Mouse (Mus musculus): ENCODE measurements at regions not wholly inside any gene's neighbourhood (a gene's known extent, or its start where the extent isn't known, plus 50 kb on each side); places are given as distances from the start of the nearest gene placed in this dataset.

GRCm38 (mm10) chr7:116857141-116857540, 353.0 kb downstream of the Nucb2 start:
- DNase-seq (ENCODE audit: low spot score in 2 of 2): no peak

GRCm38 (mm10) chr7:116857744-116858143, 353.6 kb downstream of the Nucb2 start:
- no peak for DNase-seq (ENCODE audit: low spot score in 2 of 2)

GRCm38 (mm10) chr7:116882268-116882964, 378.2 kb downstream of the Nucb2 start:
- no peak for DNase-seq (ENCODE audit: low spot score in 2 of 2)

DNA sequence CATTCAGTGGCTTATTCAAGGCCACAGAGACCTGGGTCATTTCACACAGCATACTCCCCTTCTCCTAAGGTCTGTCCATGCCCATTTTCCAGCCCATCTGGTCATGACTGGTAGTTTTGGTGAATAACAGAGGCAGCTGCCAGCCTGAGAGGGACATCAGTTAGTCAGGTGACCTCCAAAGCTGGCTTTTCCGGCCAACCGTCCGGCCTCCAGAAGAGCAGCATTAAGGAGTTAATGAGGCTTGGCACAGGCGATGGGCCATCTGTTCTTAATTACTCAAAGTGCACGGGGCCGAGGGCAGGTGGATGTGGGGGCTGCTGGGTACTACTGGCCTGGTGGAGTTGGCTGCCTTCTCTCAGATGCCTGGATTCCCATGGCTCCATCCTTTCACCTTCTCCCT, 389.7 kb downstream of the Nucb2 start:
- no peak for DNase-seq (ENCODE audit: low spot score in 2 of 2)

DNA sequence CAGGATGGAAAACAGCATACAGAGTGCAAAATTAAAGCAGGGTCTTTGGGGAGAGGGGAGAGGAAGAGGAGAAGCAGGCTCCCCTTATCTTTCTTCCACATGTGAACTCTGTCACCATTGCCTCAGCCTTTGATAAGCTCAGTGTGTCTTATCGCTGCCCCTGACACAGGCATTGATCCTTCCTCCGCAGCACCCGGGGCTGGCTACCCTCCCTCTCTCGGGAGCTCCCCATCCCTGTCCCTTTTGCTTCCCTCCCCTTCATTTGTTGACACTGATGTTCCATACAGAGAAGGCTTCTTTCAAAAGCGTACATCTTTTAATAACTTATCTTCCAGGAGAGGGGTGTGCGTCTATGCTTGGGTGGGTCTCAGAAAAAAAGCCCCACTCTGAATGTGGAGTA, 411.6 kb downstream of the Nucb2 start:
- DNase-seq (ENCODE audit: low spot score in 2 of 2): no peak

- peak in 1 of 2 experiments; percentile 21 for DNase-seq (ENCODE audit: low spot score in 2 of 2)
These were observed 413.9 kb downstream of the Nucb2 start for GRCm38 (mm10) chr7:116917921-116918670.

GRCm38 (mm10) chr7:116946448-116946847, 434.3 kb upstream of the Xylt1 start:
- DNase-seq (ENCODE audit: low spot score in 2 of 2): no peak

GRCm38 (mm10) chr7:116959196-116959895, 421.4 kb upstream of the Xylt1 start:
- no peak for DNase-seq (ENCODE audit: low spot score in 2 of 2)

- DNase-seq (ENCODE audit: low spot score in 2 of 2): no peak
These were observed 416.9 kb upstream of the Xylt1 start for GRCm38 (mm10) chr7:116963839-116964238.

GRCm38 (mm10) chr7:116991351-116991750, 389.4 kb upstream of the Xylt1 start:
- no peak for DNase-seq (ENCODE audit: low spot score in 2 of 2)

DNA sequence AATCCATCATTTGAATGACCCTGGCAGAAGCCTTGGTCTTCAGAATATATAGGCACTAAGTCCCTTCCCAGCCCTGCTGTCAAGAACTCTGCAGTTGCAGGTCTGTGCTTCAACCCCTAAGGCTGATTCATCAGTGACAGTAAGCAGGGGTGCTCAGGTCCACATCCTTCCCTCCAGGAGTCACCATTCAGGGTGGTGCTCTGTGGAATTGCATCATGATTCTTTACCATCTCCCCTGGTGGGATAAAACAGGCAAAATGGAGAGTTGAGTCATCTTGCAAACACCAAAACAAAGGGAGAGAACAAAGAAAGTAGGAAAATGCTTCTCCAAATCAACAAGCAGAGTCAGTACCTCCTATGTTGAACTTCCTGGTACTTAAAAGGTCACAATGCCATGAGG, 388.6 kb upstream of the Xylt1 start:
- no peak for DNase-seq (ENCODE audit: low spot score in 2 of 2)

GRCm38 (mm10) chr7:116995770-116996169, 385.0 kb upstream of the Xylt1 start:
- DNase-seq (ENCODE audit: low spot score in 2 of 2): no peak

DNA sequence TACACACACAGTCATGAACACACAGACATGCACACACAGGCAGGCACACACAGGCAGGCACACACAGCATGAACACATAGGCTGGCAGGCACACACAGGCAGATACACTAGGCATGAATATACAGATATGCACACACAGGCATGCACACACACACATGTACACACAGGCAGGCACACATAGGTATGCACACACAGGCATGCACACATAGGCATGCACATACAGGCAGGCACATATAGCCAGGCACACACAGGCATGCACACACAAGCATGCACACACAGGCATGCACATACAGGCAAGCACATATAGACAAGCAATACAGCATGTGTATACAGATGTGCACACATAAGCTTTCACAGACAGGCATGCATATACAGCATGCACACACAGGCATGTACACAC, 377.6 kb upstream of the Xylt1 start:
- DNase-seq (ENCODE audit: low spot score in 2 of 2): no peak

DNA sequence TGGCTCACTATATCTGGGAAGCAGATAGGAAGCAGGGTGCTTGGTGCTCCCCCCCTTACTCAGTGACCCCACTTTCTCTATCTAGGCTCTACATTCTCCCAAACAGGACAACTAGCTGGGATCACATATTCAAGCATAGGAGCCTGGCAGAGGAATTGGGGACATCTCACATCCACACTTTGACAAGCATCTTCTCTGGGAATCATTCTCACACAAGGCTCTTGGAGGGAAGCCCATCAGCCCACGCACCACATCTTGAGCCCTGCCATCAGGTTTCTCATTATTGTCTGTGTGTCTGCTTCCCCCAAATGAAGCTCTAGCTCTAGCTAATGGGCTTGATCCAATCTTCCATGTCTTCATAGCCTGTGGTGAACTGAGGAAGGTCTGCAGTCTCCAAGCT, 362.4 kb upstream of the Xylt1 start:
- DNase-seq (ENCODE audit: low spot score in 2 of 2): no peak

GRCm38 (mm10) chr7:117021716-117022115, 359.1 kb upstream of the Xylt1 start:
- no peak for DNase-seq (ENCODE audit: low spot score in 2 of 2)

DNA sequence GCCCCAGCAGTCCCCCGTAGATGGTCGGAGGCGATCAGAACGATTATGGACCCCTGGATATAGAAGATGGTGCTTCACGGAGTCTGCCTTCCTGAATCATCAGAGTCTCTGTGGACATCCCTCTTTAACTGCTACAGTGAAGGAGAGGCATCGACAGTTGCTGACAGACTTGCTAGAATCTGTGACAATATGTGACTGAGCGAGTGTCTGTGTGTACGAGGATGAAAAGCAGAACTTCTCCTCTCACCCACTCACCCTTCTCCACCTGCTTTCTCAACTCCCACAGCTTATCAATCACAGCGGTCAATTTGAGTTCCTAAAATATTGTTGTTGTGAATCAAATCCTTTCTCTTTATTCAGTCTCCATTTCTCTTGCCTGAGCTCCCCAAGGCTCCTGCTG, 335.9 kb upstream of the Xylt1 start:
- no peak for DNase-seq (ENCODE audit: low spot score in 2 of 2)

DNA sequence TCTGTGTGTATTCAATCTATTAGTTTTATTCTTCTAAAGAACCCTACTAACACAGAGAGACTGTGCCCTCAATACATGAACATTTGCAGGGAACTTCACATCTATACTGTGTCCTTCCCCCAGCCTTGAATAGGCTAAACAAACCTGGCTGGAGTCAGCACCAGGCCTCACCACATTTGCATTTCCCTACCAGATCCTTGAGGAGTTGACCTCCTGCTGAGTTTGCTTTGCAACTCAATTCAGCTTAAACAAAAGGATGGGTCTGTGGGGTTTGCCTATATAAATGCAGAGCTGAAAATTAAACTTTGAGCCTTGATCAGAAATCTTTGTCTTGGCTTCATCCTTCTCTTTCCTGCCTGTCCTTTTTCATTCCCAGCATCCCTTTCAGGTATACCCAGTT, 331.5 kb upstream of the Xylt1 start:
- no peak for DNase-seq (ENCODE audit: low spot score in 2 of 2)

- DNase-seq (ENCODE audit: low spot score in 2 of 2): no peak
These were observed 315.0 kb upstream of the Xylt1 start for GRCm38 (mm10) chr7:117065771-117066170.

GRCm38 (mm10) chr7:117090911-117091550, 289.7 kb upstream of the Xylt1 start:
- no peak for DNase-seq (ENCODE audit: low spot score in 2 of 2)

- no peak for DNase-seq (ENCODE audit: low spot score in 2 of 2)
These were observed 287.9 kb upstream of the Xylt1 start for GRCm38 (mm10) chr7:117092860-117093259.

DNA sequence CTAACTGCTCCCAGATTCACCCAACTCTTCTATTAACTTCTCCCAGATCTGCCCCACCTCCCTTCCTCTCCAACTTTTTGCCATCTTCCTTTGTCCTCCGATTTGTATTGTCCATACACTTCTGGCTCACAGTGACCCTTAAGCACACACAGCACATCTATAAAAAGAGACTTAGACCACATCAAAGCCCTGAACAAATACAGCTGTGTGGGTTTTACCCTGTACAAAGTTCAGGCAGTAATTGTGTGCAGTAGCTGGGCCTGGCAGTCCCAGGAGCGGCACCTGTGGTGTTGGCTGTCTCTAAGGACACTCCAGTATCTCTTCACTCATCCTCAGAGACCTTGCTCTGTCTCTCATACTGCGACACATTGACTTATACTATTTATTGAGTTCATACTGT, 283.2 kb upstream of the Xylt1 start:
- no peak for DNase-seq (ENCODE audit: low spot score in 2 of 2)

GRCm38 (mm10) chr7:117099041-117099440, 281.7 kb upstream of the Xylt1 start:
- DNase-seq (ENCODE audit: low spot score in 2 of 2): no peak
